Mouse (Mus musculus) natural killer cell, adult 2 months (primary cell): ENCODE results near the gene Gm21852.
"Not testable (repeated sequence)": the region's sequence is repeated elsewhere in the genome, so short reads cannot be mapped to it uniquely, and the experiment has no call there.

Experiments
- DNase-seq, 2 experiments: peaks; one replicate each; pipeline ENCODE4 v3.0.0; 2022; ENCODE audit warnings: low spot score in 2 of 2

Gm21852 gene

GRCm38 (mm10) chrY:40651896-40652295 is at the start of gene Gm21852:
Gm21852 (minus strand) TSS chrY:40651996.
- DNase-seq = not testable (repeated sequence)
